Mouse (Mus musculus): ENCODE measurements at regions not wholly inside any gene's neighbourhood (a gene's known extent, or its start where the extent isn't known, plus 50 kb on each side); places are given as distances from the start of the nearest gene placed in this dataset.
A peak's percentile ranks its signal among the peaks of the same experiment; 100 is the strongest.

GRCm38 (mm10) chr3:52728860-52729259, 288.2 kb downstream of the Cog6 start:
- intact Hi-C loops (cut with DNase I; ENCODE audit: low total_unique reads): no loop called here
- no peak for DNase-seq

DNA sequence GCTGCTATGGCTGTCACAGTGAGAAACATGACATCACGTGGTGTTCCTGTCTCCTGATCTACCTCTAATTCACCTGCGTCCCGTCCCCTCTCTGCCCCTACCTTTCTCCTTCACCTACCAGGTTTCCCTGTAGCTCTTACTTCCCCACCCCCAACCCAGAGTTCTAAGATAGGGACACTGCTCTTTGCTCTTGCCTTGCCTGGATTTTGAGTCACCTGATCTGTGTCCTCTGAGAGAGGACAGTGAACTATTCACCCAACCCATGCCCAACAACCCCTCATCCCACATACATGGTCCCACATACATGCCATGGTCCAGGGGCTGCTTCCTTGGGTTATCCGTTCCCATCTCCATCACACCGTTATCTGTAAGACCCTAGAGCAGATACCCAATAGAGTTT, 288.6 kb downstream of the Cog6 start:
- intact Hi-C loops (cut with DNase I; ENCODE audit: low total_unique reads): no loop called here
- DNase-seq: no peak

DNA sequence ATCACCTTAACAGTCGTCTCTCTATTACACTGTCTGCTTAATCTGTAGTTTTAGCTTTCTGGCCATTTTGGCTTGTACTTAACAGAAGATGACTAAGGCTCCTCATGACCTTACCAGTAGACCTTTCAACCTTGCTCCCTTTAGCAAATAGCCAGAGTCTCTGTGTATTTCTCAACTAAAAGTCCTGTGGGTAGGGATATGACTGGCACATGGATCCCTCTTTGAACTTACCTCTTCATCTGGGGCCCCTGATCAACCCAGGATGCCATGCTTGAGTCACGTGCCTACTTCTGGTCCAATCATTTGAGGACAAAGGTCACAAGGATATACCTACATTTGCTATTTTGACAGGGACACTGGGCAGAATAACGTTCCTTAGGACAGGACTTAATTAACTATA, 292.7 kb downstream of the Cog6 start:
- DNase-seq: no peak
- intact Hi-C loops (cut with DNase I; ENCODE audit: low total_unique reads): no loop called here

- intact Hi-C loops (cut with DNase I; ENCODE audit: low total_unique reads): no loop called here
- no peak for DNase-seq
Measured at GRCm38 (mm10) chr3:52722946-52723345, 294.1 kb downstream of the Cog6 start.

GRCm38 (mm10) chr3:52719181-52719580, 297.9 kb downstream of the Cog6 start:
- DNase-seq: no peak
- intact Hi-C loops (cut with DNase I; ENCODE audit: low total_unique reads): no loop called here

DNA sequence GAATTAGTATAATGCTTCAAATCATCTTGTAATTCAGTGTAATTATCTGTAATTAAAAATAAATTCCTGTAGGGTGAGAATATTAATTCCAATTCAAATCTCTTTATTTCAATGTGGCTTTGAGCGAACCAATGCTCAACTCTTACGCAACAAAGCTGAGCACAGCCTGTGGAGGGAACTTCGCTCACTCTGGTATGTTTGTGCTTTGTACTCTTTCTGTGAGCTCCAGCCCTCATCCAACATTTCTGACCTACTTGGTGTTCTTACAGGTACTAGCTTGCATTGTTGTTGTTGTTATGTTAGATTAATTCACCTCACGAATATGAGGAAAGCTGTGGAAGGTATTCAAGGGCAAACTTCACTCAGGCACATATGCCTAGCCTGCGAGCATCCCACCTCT, 299.7 kb downstream of the Cog6 start:
- intact Hi-C loops (cut with DNase I; ENCODE audit: low total_unique reads): no loop called here
- no peak for DNase-seq

DNA sequence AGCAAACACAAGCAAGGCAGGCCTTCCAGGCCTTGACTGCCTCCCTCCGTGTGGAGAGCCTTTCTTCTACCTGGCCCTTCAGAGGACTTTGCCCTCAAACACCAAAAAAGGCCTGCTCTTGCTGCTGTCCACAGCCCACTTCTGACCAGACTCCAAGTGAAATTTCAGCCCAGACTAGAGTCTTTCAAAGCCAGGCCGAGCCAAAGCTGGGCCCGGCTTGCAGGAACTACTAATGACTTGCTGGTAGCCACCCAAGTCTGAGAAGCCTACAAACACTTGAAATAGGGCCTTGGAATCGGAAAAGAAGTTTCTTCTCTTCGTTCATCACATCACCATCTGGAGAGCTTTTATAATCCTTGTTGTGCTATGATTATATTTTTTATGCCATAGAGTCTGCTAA, 304.9 kb downstream of the Cog6 start:
- intact Hi-C loops (cut with DNase I; ENCODE audit: low total_unique reads): no loop called here
- DNase-seq: no peak

DNA sequence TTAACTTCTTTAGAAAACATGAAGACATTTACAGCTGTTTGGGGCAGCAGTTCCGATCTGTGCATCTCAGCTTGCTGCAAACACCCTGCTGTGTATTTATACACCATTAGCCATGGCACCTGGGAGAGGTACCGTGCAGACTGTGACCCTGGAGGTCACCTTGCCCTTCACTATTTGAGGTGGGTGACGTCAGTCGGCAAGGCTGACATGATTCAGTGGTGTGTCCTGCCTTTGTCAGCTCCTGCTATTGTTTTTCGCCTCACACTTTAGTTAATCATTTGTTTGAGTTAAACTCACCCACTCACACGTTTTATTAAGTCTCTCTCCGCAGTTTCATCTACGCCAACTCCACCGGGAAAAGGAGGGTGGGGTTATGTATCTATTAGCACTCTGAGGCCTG, 305.9 kb downstream of the Cog6 start:
- no peak for DNase-seq
- intact Hi-C loops (cut with DNase I; ENCODE audit: low total_unique reads): no loop called here

DNA sequence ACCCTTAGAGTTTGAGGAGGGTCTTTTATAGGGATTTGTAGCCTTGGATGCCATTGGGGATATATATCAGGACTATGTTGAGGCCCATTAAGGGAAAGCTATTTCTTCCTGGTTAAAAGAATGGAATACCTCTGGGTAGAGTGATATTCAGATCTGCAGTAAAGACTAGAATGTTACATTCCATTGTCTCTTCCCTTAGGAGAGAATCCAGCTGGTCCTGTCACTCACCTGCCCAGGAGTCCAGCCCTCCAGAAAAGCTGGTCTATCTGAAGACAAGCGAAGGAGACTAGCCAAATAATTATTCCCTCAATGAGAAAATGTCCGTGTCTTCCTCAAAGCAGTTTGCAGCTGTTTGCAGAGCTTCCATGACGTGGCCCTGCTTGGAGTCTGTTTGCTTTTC, 308.3 kb downstream of the Cog6 start:
- intact Hi-C loops (cut with DNase I; ENCODE audit: low total_unique reads): no loop called here
- no peak for DNase-seq

- DNase-seq: no peak
- intact Hi-C loops (cut with DNase I; ENCODE audit: low total_unique reads): no loop called here
Measured at GRCm38 (mm10) chr3:52708301-52708700, 308.7 kb downstream of the Cog6 start.

DNA sequence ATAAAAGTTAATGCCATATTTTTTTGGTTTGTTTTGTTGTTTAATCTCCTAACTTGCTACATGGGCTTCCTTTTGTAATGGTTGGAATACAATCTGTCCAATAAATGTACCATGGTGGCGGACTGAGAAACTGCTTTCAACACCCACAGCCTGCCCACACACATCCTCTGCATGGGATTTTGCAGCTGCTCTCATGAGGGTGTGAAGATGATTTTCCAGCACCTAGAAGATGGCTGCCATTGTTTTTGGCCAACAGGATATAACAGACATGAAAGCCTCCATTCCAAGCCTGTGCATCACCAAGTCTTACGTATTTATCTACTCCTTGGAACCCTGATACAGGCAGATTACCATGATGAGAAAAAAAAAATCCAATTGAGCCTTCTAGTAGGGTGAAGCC, 310.4 kb downstream of the Cog6 start:
- no peak for DNase-seq
- intact Hi-C loops (cut with DNase I; ENCODE audit: low total_unique reads): no loop called here

DNA sequence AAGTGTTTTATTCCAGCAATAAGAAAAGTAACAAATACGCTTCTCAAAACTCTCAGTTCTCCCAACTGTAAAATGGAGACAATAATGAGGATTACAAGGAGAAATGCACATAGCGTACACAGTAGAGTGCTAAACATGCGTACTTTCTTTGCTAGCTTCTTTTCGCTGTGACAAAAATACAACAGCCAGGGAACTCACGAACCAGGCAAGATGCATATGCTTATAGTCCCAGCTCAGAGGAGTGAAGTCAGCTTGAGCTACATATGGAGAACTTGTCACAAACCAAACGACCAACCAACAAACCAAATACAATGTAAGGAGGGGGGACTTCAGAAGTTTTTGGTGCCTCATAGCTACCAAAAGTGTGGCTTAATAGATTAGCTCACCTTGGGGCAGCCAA, 313.3 kb downstream of the Cog6 start:
- DNase-seq: no peak
- intact Hi-C loops (cut with DNase I; ENCODE audit: low total_unique reads): no loop called here

DNA sequence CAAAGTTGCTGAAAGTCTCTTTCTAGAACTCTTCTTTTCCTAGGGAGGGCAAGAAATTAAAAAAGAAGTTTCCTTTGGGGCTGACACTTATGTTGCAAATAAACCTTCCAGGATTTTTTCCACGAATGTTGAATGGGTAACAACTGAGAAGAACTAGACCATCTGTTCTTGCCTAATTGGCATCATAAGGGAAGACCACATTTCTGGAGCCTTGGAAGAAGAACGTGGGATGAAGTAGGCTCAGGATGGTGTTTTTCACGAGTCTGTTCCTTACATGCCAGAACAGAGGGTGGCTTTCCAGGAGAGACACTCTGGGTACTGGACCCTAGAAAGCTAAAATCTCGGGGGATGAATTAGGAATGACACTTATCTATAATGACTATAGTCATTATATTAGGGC, 314.1 kb downstream of the Cog6 start:
- no peak for DNase-seq
- intact Hi-C loops (cut with DNase I; ENCODE audit: low total_unique reads): no loop called here

GRCm38 (mm10) chr3:52701601-52702000, 315.4 kb downstream of the Cog6 start:
- intact Hi-C loops (cut with DNase I; ENCODE audit: low total_unique reads): no loop called here
- DNase-seq: no peak

GRCm38 (mm10) chr3:52693813-52694212, 323.2 kb downstream of the Cog6 start:
- intact Hi-C loops (cut with DNase I; ENCODE audit: low total_unique reads): no loop called here
- DNase-seq: no peak

DNA sequence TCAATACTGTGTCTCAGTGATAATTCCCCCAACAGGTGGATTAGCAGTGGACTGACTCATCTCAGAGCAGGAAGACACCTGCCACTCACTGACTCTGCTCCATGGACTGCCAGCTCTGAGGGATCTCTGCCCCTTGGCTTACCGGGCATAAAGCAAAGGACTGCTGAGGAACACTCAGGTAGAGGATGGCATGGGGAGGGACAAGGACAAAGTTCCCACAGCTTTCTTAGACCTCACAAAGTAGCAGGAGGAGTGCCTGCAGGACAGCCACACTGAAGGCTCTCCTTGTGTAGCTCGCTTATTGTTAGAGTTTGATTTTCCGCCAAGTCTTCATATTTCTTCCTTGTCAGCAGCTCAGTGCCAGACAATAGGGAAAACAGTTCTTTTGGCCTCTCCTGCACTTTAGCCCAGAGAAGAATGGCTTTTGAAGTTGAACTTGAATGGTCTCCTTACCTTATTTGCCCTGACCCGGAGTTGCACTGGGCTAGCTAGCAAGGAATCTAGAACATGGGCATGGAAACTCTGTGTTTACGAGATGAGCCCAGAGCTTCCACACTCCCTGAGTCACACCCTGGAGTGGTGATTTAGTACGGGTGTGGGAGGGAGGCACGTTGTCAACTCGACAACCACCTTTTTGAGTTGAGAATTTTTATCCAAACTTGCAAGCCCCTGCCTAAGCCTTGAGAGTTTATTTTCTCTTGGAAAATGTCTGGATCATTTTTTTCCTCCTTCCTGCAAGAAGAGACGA, 331.4 kb downstream of the Cog6 start:
- intact Hi-C loops (cut with DNase I; ENCODE audit: low total_unique reads): no loop called here

DNA sequence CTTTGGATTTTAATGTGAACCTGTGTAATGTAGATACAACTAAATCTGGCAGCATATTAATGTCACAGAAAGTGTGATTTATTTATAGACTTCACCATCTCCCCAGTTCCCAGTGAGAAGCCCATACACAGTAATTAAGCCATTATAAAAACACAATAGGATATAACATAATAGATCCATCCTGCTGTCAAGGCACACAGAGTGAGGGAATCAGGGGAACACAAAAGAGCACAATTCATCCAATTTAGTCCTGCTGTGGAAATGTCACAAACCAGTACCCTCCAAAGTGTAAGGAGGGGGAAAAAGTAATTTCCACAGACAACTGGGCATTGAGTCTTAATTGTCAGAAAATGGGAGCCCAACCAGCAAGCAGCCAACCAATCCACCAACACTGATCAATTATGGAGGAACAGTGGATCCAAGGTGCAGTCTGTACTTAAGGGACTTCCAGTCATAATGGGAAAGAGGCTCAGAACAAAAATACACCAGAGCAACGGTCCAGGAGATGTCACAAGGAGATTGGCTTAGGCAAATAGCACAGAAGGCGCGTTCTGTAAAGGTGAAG, 336.1 kb downstream of the Cog6 start:
- no peak for DNase-seq
- intact Hi-C loops (cut with DNase I; ENCODE audit: low total_unique reads): no loop called here

More for the DNA sequence above, 331.4 kb downstream of the Cog6 start:
- peak; percentile 30 for DNase-seq

DNA sequence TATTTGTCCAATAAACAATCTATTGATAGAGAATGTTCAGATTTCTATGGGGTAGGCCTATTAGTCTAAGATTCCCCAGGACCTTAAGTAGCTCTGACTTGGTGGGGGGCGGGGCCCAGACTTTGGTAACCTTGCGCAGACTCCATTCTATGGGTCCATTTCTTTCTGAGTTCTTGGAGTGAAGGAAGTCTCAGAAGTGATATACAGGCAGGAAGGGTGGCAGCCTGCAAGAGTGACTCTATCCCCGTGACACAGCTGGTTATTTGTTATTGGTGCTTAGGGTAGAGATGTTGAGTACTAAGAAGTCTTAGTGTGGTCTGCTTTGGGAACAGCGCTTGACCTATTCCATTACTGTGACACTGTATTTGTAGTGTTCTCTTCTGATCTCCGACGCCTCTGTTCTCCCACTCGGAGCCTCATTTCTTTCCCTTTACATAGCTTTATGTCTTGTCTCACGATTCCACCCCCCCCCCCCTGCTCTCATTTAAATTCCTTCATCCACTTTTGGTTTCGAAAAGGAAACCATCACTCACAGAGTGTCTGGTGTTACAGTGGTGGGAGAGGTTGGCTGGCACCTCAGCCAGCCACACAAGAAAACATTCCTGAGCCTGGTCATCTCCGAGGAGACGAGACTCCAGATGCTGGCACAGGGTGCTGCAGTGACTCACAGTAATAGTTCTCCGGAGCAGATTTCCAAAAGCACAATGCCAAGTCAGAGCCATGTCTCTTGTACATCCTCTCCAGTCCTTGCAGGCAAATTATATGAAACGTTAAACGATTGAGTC, 340.0 kb downstream of the Cog6 start:
- intact Hi-C loops (cut with DNase I; ENCODE audit: low total_unique reads): no loop called here
- no peak for DNase-seq

- no peak for DNase-seq
Measured at GRCm38 (mm10) chr3:52670628-52671028, 346.4 kb downstream of the Cog6 start.

DNA sequence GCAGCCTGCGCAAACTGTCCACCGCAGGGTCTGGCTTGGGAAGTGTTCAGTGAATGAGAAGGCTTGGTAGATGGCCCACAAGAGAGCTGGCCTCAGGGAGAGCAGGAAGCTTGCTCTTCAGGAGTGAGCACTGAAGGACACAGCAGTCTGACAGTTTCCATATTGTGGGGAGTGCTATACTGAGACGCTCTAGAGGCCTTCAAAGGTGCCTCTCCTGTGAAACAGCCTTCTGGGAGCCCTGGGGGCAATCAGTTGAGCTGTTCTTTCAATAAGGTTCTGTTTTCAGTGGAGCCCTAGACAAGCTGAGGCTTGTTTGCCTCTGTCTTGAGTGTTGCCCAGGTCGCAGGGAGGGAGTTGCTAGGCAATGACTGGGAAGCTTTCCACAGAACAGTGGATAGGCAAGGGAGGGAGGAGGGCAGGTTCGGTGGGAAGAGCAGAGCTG, 353.9 kb downstream of the Cog6 start:
- DNase-seq: no peak
- intact Hi-C loops (cut with DNase I; ENCODE audit: low total_unique reads): no loop called here

More at GRCm38 (mm10) chr3:52670628-52671028, 346.4 kb downstream of the Cog6 start:
- intact Hi-C loops (cut with DNase I; ENCODE audit: low total_unique reads): no loop called here
